26 mouse cellular contexts compared by ENCODE assay signal in the genomic region with DNA sequence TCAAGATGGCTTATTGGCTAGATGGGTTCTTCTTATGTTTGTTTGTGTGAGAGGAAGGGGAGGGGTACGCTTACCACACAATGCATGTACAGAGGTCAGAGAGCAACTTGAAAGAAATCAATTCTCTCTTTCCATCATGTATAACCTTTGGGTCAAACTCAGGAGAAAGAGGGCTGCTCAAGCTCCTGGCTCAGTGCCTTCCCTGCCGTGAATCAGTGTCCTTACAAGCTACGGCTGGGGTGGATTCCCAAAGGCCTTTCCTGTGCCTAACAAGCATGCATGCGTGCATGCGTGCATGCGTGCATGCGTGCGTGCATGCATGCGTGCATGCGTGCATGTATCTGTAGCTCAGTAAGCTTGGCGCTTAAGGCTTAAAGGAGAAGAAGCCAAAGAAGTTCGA. TPM values are rescaled to one million over a fixed set of nuclear protein-coding genes. Genes with fewer than 3 reads are reported as not detected.
DNase-seq lines count a peak whose midpoint lies in the region; ATAC-seq and TF ChIP-seq lines count a peak whose summit lies in the region.
"Had no signal": no experiment of that assay in that cellular context is flagged by ENCODE, and none has a peak within 500 bp of the region (broad histone marks: within the 10 kb centered on the region; RNA-seq: fewer than 3 reads in every experiment).

No protein-coding gene starts in this region.

- no peak for TF ChIP-seq POLR2A in cortical plate, adult 2 months (IDR thresholded peaks at IDR 0.05; ENCODE audit: extremely low read depth, insufficient read depth, low read length)

- DNase-seq in hindbrain, embryonic 11.5 days (ENCODE audit: low spot score) = no peak
- DNase-seq in liver, embryonic 11.5 days (ENCODE audit: low spot score) = no peak
- no peak for DNase-seq in liver
- DNase-seq in liver, embryonic 13.5 days = no peak
- DNase-seq in right cerebral cortex, postnatal 25 days = no peak
- DNase-seq in lung, postnatal 10 days = no peak
- DNase-seq: B cell, adult 2 months; cerebellum, adult 18-20 months; cerebellum, postnatal 10 days; forebrain, postnatal 0 days; heart, adult 2 months; kidney, adult 2 months; kidney, postnatal 4 days; lung, embryonic 14.5 days; thymus, postnatal 14 days had no signal

- no peaks in the 10 kb centered on the region for H3K9me3 ChIP-seq in hindbrain, embryonic 15.5 days
- H3K9me3 ChIP-seq in hindbrain, embryonic 11.5 days (ENCODE audit: control insufficient read depth, low read length) = no peaks in the 10 kb centered on the region
- H3K9me3 ChIP-seq in liver, embryonic 11.5 days (ENCODE audit: control insufficient read depth, low read length) = no peaks in the 10 kb centered on the region
- no peaks in the 10 kb centered on the region for H3K9me3 ChIP-seq in liver, embryonic 13.5 days (replicated peaks)
- H3K9me3 ChIP-seq: embryonic facial prominence, embryonic 10.5 days; embryonic facial prominence, embryonic 15.5 days; forebrain, embryonic 12.5 days; heart, embryonic 12.5 days; intestine, embryonic 15.5 days; limb, embryonic 10.5 days; limb, embryonic 15.5 days; midbrain, embryonic 12.5 days had no signal

- TF ChIP-seq CTCF in cortical plate, adult 2 months (IDR thresholded peaks at IDR 0.05; ENCODE audit: extremely low read depth, insufficient read depth, low read length) = no peak

- H3K9ac ChIP-seq in hindbrain, embryonic 15.5 days = no peak overlapping the region
- H3K9ac ChIP-seq in hindbrain, embryonic 11.5 days (ENCODE audit: low read depth, low read length) = no peak overlapping the region
- H3K9ac ChIP-seq in liver, embryonic 11.5 days (ENCODE audit: low read depth, low read length) = no peak overlapping the region
- no peak overlapping the region for H3K9ac ChIP-seq in liver, embryonic 13.5 days
- H3K9ac ChIP-seq: embryonic facial prominence, embryonic 15.5 days; forebrain, embryonic 12.5 days; forebrain, postnatal 0 days; heart, embryonic 12.5 days; intestine, embryonic 15.5 days; limb, embryonic 15.5 days; lung, embryonic 14.5 days; midbrain, embryonic 12.5 days had no signal

- H3K27me3 ChIP-seq in hindbrain, embryonic 15.5 days = no peaks in the 10 kb centered on the region
- peaks cover 3% of the 10 kb centered on the region; the same call in 1 of the 2 replicates for H3K27me3 ChIP-seq in hindbrain, embryonic 11.5 days (ENCODE audit: control insufficient read depth, insufficient read depth, low read length)
- peaks cover 32% of the 10 kb centered on the region for H3K27me3 ChIP-seq in liver, embryonic 11.5 days (replicated peaks; ENCODE audit: control insufficient read depth, insufficient read depth, low read length)
- H3K27me3 ChIP-seq in liver, embryonic 13.5 days = peaks cover 36% of the 10 kb centered on the region

- no peak overlapping the region for H3K27ac ChIP-seq in hindbrain, embryonic 15.5 days (replicated peaks)
- no peak overlapping the region for H3K27ac ChIP-seq in hindbrain, embryonic 11.5 days (ENCODE audit: low read depth, low read length)
- no peak overlapping the region for H3K27ac ChIP-seq in liver, embryonic 11.5 days (ENCODE audit: low read depth, low read length)
- peak overlapping the region; percentile 67 for H3K27ac ChIP-seq in cortical plate, adult 2 months (ENCODE audit: insufficient read depth, low read length)
- no peak overlapping the region for H3K27ac ChIP-seq in liver, embryonic 13.5 days
- H3K27ac ChIP-seq: embryonic facial prominence, embryonic 10.5 days; embryonic facial prominence, embryonic 15.5 days; forebrain, embryonic 12.5 days; heart, adult 2 months; intestine, embryonic 15.5 days; limb, embryonic 10.5 days; limb, embryonic 15.5 days; midbrain, embryonic 12.5 days had no signal

- peaks cover 15% of the 10 kb centered on the region for H3K4me1 ChIP-seq in hindbrain, embryonic 15.5 days (replicated peaks)
- H3K4me1 ChIP-seq in hindbrain, embryonic 11.5 days (replicated peaks; ENCODE audit: control insufficient read depth, insufficient read depth, low read length) = peaks cover 4% of the 10 kb centered on the region; the same call in 1 of the 2 replicates
- H3K4me1 ChIP-seq in liver, embryonic 11.5 days (replicated peaks; ENCODE audit: control insufficient read depth, insufficient read depth, low read length) = no peaks in the 10 kb centered on the region
- H3K4me1 ChIP-seq in cortical plate, adult 2 months (ENCODE audit: control insufficient read depth, insufficient read depth, low read length) = peaks cover 2% of the 10 kb centered on the region; the same call in 1 of the 2 replicates
- peaks cover 20% of the 10 kb centered on the region for H3K4me1 ChIP-seq in liver, embryonic 13.5 days (replicated peaks)

- no peak overlapping the region for H3K4me3 ChIP-seq in hindbrain, embryonic 15.5 days
- H3K4me3 ChIP-seq in hindbrain, embryonic 11.5 days (ENCODE audit: low read depth, low read length) = no peak overlapping the region
- no peak overlapping the region for H3K4me3 ChIP-seq in liver, embryonic 11.5 days (ENCODE audit: low read depth, low read length)
- H3K4me3 ChIP-seq in cortical plate, adult 2 months (ENCODE audit: insufficient read depth, low read length) = peak overlapping the region; percentile 3; the same call in 1 of the 2 replicates
- no peak overlapping the region for H3K4me3 ChIP-seq in liver, embryonic 13.5 days (replicated peaks)
- H3K4me3 ChIP-seq: embryonic facial prominence, embryonic 10.5 days; embryonic facial prominence, embryonic 15.5 days; forebrain, embryonic 12.5 days; heart, adult 2 months; heart, embryonic 12.5 days; intestine, embryonic 15.5 days; limb, embryonic 10.5 days; limb, embryonic 15.5 days; midbrain, embryonic 12.5 days had no signal

- 84% methylated on average over 12 of the region's 12 CpGs for WGBS in hindbrain, embryonic 15.5 days
- WGBS in hindbrain, embryonic 11.5 days = 82% methylated on average over 12 of the region's 12 CpGs
- WGBS in liver, embryonic 11.5 days = 86% methylated on average over 12 of the region's 12 CpGs
- WGBS in liver, embryonic 13.5 days (ENCODE audit: insufficient replicate concordance) = 75% methylated on average over 12 of the region's 12 CpGs

- no peak for ATAC-seq in hindbrain, embryonic 15.5 days (ENCODE audit: low FRiP score, low read depth)
- ATAC-seq in hindbrain, embryonic 11.5 days (ENCODE audit: low FRiP score) = no peak
- ATAC-seq in liver, embryonic 11.5 days (replicated peaks; ENCODE audit: low FRiP score) = no peak
- no peak for ATAC-seq in liver, embryonic 13.5 days (ENCODE audit: low read depth)
- ATAC-seq: forebrain, postnatal 0 days; intestine, embryonic 15.5 days had no signal

- no peaks in the 10 kb centered on the region for H3K36me3 ChIP-seq in hindbrain, embryonic 15.5 days
- H3K36me3 ChIP-seq in hindbrain, embryonic 11.5 days (ENCODE audit: control insufficient read depth, insufficient read depth, low read length) = no peaks in the 10 kb centered on the region
- no peaks in the 10 kb centered on the region for H3K36me3 ChIP-seq in liver, embryonic 11.5 days (ENCODE audit: control insufficient read depth, insufficient read depth, low read length)
- H3K36me3 ChIP-seq in liver, embryonic 13.5 days = no peaks in the 10 kb centered on the region
- H3K36me3 ChIP-seq: embryonic facial prominence, embryonic 10.5 days; embryonic facial prominence, embryonic 15.5 days; forebrain, embryonic 12.5 days; heart, embryonic 12.5 days; intestine, embryonic 15.5 days; limb, embryonic 10.5 days; limb, embryonic 15.5 days; midbrain, embryonic 12.5 days had no signal

- peak overlapping the region; percentile 13; the same call in 1 of the 2 replicates for H3K4me2 ChIP-seq in hindbrain, embryonic 15.5 days
- no peak overlapping the region for H3K4me2 ChIP-seq in hindbrain, embryonic 11.5 days (replicated peaks; ENCODE audit: low read depth, low read length)
- peak overlapping the region; percentile 10; the same call in 1 of the 2 replicates for H3K4me2 ChIP-seq in liver, embryonic 11.5 days
- peak overlapping the region; percentile 24 for H3K4me2 ChIP-seq in liver, embryonic 13.5 days
- H3K4me2 ChIP-seq: embryonic facial prominence, embryonic 15.5 days; forebrain, embryonic 12.5 days; heart, embryonic 12.5 days; intestine, embryonic 15.5 days; limb, embryonic 15.5 days; lung, embryonic 14.5 days; midbrain, embryonic 12.5 days had no signal

RNA-seq across cellular contexts. Expression of gene Mmd2, which starts 3.3 kb away (rescaled TPM):
- 63.2 and 63.8 TPM in 2 replicates for polyA plus RNA-seq in hindbrain, embryonic 15.5 days (2015; fragmentation: Nextera tagmentation; extraction: Ambion mirVana)
- 5.0 TPM in 2 replicates for polyA plus RNA-seq in hindbrain, embryonic 11.5 days (2014; fragmentation: Nextera tagmentation; extraction: Ambion mirVana)
- 20.2 and 23.0 TPM in 2 replicates for polyA plus RNA-seq in liver, embryonic 11.5 days (2014; fragmentation: Nextera tagmentation; extraction: Ambion mirVana)
- 96.9 and 99.1 TPM in 2 replicates for polyA plus RNA-seq in cortical plate, adult 2 months (2012; rRNA removed)
- polyA plus RNA-seq in liver, embryonic 13.5 days (2015; fragmentation: Nextera tagmentation; extraction: Ambion mirVana) = 16.9 and 19.5 TPM in 2 replicates
- polyA plus RNA-seq: heart, postnatal 0 days had no signal

RNA-seq across cellular contexts. Expression of gene Wipi2, which starts 22.2 kb away (rescaled TPM):
- 44.6 and 45.7 TPM in 2 replicates for polyA plus RNA-seq in hindbrain, embryonic 15.5 days (2015; fragmentation: Nextera tagmentation; extraction: Ambion mirVana)
- polyA plus RNA-seq in hindbrain, embryonic 11.5 days (2014; fragmentation: Nextera tagmentation; extraction: Ambion mirVana) = 43.3 and 52.0 TPM in 2 replicates
- polyA plus RNA-seq in liver, embryonic 11.5 days (2014; fragmentation: Nextera tagmentation; extraction: Ambion mirVana) = 52.7 and 56.3 TPM in 2 replicates
- 72.2 and 74.3 TPM in 2 replicates for polyA plus RNA-seq in cortical plate, adult 2 months (2012; rRNA removed)
- 35.4 and 38.9 TPM in 2 replicates for polyA plus RNA-seq in liver, embryonic 13.5 days (2015; fragmentation: Nextera tagmentation; extraction: Ambion mirVana)

RNA-seq across cellular contexts. Expression of gene Radil, which starts 54.4 kb away (rescaled TPM):
- 21.8 and 23.2 TPM in 2 replicates for polyA plus RNA-seq in hindbrain, embryonic 15.5 days (2015; fragmentation: Nextera tagmentation; extraction: Ambion mirVana)
- 2.6 and 2.8 TPM in 2 replicates for polyA plus RNA-seq in hindbrain, embryonic 11.5 days (2014; fragmentation: Nextera tagmentation; extraction: Ambion mirVana)
- polyA plus RNA-seq in liver, embryonic 11.5 days (2014; fragmentation: Nextera tagmentation; extraction: Ambion mirVana) = 1.1 and 1.2 TPM in 2 replicates
- polyA plus RNA-seq in cortical plate, adult 2 months (2012; rRNA removed) = 16.5 and 17.7 TPM in 2 replicates
- 0.09 and 0.14 TPM in 2 replicates for polyA plus RNA-seq in liver, embryonic 13.5 days (2015; fragmentation: Nextera tagmentation; extraction: Ambion mirVana)
